Mouse (Mus musculus) naive thymus-derived CD4-positive, alpha-beta T cell, adult 2 months (primary cell): Measurements from ENCODE around the gene Prkca.

Source experiments
- DNase-seq: peaks from one replicate; pipeline ENCODE4 v3.0.0-alpha.2; 2011; ENCODE audit warnings: low read depth

The Prkca gene

DNA sequence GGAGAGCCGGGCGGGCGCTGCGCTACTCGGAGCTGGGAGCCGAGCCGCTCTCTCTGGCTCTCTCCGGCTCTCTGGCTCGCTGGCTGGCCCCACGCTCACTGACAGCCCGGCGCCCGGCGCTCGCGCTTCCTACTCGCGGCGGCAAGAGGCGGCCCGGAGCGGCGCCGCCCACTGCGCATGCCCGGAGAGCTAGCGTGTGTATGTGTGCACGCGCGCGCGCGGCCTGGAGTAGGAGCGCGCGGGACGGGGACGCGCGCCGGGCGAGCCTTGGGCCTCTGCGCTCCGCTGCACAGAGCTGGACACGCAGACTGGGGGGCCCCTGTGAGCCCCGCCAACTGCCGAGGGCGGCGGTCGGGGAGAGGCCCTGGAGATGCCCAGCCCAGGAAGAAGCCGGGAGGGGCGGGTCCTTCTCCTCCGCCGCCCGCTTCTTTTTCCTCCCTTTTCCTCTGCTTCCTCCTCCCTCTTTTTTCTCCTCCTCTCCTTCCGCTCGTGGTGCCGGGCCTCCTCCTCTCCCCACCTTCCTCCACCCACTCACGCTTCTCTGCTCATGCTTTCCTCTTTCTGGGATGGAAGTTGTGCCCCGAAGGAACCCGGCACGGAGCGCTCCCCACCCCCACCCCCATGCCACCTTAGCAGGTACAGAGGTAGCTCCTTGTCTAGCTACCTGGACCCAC, at the start of gene Prkca:
Gene Prkca (minus strand): TSS at position 140 of the 674 bp plus-strand sequence.
- peak; percentile 95 for DNase-seq

DNA sequence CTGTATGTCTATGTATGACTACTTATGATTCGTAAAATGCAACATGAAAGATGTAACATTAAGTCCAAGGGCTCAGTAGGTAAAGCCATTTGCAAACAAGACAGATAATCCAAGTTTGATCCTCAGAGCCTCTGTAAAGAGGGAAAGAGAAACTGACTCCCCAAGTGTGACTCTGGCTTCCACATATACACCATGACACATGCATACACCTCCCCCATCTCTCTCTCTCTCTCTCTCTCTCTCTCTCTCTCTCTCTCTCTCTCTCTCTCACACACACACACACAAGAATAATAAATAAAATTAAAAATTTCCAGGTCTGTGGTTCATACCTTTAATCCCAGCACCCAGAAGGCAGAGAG, 41.9 kb upstream of the Prkca start:
- no peak for DNase-seq

DNA sequence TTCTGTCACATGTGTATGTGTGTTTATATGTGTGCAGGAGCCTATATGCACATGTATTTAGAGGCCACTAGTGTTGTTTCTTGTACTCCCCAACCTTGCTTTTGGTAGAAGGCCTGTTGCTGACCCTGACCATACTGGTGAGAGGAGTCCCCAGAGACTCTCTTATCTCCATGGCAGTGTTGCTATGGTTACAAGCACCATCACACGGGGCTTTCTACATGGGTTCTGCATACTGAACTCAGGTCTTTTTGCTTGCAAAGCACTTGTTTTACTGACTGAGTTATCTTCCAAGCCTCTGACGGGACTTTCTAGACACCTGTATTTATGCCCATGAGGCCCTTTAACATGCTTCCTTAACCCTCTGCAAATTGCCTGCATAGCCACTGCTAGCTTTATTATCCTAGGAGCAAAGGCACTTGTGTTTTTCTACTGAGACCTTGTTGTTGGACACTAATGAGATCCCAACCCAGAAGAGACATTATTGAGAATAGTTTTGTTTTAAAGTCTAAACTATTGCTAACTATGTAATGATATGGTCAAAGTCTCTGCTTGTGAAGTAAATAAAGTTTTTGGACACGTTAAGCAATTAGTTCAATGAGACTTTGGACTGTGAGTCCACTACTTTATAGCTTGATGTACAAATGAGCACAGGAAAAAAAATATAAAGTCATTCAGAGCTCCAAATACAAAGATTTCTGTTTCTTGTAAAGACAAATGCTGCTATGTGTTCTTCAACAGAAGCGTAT, 41.4 kb upstream of the Prkca start:
- DNase-seq, result no peak

DNA sequence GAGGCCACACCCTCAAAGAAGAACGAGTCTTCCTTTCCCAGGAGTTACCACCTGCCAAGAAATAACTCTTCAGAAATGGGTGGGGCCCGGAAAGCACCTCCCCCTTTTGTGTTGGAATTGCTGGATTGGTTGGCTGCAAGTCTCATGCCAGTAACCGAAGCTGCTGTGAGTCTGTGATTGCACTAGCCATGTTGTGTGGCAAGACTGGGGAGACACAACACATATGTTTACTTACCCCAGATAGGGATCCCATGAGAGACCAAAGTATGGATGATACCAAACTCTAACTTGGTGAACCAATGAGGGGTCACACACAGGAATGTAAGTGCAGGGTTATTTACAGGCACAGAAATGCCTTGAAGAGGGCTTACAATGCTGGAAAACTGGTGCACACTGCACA, 38.9 kb upstream of the Prkca start:
- no peak for DNase-seq

DNA sequence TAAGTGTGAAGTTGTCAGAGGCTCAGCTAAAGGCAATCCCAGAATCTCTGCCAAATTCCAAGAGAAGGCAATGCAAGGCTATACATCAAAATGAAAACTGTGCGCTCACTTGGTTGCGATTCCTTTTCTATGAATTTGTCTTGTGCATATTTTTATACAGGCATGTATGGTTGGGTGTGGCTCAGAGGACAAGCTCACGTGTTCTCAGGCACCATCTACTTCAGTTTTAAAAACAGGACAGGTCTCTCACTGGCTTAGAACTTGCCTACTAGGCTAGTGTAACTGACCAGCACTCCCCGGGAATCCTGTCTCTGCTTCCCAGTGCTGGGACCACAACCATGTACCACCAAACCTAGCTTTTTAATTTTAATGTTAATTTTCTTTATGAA, 34.6 kb upstream of the Prkca start:
- no peak for DNase-seq

DNA sequence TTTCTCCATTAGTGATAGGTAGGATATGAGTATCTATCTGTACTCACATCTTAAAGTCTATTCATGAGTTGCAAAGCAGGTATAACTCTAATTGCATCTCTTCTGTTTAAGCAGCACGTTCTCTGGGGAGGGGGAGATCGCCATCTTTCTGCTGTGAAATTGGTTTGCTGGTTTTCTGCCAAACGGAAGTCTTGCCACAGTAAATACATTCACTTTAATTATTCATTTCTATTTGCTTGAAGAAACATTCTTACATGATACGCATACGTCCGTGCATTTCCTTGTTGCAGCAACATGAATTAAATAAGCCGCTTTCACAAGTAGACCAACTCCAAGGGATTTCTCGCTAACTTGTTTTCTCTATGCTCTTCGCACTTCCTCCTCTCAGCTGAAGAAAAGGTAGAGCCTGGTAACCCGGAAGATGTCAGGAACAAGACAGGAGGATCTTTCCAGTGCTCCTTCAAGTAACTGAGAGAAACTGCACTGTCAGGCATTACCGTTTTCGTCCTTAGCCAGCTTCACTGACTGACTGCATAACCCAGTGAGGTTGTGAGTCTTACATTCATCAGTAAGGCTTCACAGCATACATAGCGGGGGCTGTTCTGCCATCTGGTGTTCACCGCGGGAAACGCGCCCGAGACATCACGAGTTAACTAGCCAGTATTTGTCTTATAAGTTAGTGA, 34.1 kb upstream of the Prkca start:
- peak; percentile 89 for DNase-seq

DNA sequence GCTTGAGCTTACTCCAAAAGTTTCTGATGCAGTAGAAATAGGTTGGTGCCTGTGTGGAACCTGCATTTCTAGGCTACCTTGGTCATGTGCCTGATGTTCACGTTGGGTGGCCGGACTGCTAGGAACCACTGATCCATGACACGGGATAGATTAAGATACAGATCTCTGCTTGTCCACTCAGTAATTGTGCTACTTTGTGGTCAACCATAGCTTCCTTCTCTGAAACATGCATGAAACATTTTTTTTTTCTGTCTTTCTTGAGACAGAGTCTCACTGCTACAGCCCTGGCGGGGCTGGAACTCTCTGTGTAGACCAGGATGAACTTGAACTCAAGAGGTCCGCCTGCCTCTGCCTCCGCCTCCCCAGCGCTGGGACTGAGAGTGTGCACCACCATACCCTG, 33.1 kb upstream of the Prkca start:
- DNase-seq, result peak; percentile 7

DNA sequence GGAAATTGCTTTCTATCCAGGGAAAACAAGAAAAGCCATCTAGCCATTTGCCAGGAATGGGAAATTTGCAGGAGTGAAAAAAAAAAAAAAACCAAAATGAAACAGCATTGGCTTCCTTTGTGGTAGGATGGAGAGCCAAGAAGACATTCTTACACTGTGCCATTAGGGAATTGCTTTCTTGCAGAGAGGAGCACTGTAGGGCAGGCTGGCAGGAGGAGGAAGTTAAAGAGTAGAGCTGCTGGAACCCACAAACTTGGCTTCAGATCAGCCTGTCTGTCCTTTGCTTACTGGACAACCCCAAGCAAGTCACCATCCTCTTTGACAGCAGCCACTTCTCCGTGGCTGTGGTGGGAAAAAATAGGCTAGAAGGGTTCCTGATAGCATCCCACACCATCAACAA, 23.3 kb upstream of the Prkca start:
- no peak for DNase-seq

DNA sequence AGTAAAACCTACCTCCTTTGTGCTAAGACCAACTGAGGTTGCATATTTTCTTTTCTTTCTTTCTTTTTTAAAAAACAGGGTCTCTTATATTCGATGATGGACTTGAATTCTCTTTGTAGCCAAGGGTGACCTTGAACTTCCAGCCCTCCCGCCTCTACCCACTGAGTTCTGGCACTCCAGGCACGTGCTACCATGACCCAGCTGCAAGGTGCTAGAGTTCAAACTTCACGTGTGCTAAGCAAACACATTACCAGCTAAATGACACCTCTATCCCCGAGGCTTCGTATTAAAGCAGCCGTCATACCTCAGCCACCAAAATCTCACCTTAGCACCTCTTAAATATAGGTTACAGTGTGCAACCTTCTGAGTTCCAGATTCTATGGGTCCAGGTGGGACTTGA, 21.9 kb upstream of the Prkca start:
- no peak for DNase-seq

DNA sequence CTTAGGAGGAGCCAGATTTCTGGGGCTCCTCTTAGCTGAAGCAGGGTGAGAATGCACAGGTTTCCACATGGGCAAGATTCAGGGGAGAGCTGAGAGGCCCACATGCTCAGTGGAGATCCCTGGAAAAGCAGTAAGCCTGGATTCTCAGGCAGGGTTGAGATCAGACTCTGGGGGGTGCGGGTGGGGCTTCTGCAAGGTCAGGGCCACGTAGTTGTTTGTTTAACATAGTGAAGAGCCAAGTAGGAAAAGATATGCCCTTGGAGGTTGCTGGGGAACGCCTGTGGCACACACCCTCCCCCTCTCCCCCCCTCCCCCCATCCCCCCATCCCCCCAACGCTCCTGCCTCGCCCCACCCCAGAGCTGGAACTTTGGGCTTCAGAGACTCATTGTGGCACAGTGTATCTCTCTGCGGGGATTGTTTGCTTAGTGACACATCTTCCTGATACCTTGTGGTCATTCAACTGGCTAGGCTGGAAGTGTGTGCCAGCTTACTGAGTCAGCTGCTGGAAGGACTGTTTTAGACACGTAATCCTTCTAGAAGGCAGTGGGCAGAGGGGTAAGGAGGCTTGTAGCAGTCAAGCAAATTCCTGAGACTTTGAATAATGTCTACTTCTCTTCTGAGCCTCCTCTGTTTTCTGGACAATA, 21.3 kb upstream of the Prkca start:
- no peak for DNase-seq

DNA sequence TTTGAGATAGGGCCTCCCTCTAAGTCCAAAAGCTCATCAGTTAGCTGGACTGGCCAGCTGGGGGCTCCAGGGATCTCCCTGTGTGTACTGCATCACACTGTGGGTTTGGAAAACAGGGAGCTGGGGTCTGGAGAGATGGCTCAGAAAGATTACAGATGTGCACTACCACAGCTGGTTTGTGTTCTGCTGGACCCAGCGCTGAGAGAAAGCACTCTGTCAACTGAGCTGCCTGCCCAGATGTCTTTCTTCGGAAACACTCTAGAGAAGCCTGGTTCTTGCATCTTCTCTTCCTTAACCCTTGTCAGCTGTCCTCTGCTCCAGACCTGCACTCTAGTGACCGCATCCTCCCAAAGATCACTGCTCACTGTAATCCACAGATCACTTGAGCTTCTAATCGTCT, 20.3 kb upstream of the Prkca start:
- no peak for DNase-seq

DNA sequence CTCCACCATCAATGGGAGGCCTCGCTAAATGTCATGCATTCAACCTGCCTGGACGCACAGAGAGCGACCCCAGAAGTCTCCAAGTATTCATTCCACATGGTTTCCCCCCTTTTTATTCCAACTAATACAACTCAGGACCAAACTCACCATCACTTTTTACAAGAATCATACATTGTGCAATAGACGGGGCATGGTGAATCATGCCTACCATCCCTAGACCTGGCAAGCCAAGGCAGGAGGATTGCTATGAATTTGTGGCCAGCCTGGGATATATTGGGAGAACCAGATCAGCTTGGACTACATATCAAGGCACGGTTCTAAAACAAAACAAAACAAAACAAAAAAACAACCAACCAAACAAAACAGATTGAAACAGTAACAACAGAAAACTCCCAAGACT, 19.2 kb upstream of the Prkca start:
- no peak for DNase-seq

DNA sequence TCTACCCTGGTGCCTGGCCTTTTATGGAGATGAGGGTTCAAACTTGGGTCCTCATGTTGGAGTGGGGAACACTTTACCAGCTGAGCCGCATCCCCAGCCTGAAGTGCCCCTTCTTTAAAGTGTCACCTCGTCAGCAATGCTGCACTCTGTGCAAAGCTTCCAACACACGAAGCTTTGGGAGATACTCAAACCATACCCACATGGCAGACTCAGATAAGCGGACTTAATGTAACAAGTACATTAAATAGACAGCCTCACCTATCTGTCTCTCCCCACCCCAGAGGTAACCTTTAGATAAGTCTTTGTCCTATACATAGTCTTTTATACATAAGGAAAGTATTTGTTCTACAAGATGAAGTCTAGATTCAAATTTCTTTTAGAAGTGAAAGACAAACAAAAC, 17.3 kb upstream of the Prkca start:
- DNase-seq, result no peak

DNA sequence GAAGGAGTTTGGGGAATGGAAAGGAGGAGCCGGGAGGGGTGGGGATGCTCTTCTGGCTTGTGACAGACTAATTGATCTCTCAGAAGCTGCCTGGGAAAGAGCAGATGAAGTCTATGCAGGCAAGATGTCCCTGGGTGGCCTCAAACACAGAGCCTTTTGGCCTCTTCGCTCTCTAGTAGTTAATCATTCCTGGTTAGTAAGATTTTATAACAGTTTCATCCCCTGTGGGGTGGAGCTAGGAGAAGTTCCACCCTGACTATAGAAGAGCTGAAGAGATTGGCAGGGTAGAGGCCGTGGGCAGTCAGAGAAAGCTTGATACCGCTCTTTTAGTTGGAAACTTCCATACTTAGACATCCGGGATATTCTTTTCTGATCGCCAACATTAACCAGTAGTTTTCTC, 15.2 kb upstream of the Prkca start:
- no peak for DNase-seq

DNA sequence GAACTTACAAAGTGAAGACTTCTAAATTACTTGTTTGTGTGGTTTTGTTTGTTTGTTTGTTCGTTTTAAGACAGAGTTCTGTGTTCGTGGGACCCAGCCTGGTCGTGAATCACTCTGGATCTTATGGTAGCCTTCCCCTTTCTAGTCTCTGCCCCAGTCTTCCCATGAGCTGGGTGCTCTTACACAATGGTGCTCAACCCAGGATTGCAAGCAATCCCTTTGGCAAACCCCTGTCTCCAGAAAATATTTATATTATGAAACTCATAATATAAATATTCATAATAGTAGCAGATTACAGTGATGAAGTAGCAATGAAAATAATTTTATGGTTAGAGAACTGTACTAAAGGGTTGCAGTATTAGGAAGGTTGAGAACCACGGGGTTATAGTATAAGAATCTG, 12.3 kb upstream of the Prkca start:
- no peak for DNase-seq

DNA sequence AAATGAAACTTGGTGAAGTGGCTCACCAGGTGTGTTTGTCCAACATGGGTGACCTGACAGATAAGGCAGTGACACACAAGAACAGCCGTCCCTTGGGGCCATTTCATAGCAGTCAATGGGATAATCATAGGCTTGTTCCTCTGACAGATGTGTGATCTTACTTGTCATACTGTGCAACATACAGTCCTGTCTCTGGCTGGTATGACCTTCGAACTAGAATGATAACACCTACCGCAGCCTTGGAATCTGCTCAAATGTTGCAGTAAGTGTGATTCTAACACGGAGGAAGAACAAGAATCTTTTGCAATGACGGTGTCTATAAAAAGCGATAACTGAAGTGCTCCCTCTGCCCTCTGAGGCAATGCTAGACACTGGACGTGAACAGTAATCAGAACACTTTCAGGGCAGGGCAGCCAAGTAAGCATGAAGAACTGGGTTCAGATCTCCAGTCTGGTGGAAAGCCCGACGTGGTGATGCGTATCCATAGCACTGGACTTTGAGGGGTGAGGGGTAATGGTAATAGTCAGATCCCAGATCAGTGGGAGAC, 9.2 kb upstream of the Prkca start:
- no peak for DNase-seq

DNA sequence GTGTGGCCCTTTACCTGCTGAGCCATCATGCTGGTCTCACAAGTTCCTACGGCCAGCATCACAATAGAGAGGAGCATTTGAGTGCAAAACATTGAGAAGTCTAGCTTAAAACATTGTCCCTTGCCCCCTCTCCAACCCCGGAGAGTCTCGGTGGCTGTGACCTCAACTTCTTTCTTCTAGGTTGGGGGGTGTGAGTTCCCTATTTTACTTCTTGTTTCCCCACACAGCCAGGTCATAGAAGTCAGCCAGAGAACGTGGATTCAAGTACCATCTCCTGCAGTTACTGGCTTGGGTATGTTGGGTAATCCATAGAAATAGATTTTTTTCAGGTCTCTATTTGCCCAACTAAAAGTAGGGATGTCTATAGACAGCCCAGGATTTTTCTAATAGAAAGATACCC, 7.1 kb upstream of the Prkca start:
- no peak for DNase-seq

DNA sequence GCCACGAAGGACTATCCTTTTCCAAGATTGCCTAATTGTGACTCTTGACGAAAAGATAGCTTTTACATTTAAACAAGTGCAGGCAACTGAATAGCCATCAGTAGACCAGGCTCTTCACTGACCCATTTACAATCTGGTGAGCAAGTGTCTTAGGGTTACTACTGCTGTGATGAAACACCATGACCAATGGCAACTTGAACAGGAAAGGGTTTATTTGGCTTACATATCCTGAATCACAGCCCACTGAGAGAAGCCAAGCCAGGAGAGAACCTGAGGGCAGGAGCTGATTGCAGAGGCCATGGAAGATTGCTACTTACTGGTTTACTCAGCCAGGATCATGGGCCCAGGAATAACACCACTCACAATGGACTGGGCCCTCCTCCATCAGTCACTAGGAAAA, 1.6 kb upstream of the Prkca start:
- DNase-seq, result no peak

DNA sequence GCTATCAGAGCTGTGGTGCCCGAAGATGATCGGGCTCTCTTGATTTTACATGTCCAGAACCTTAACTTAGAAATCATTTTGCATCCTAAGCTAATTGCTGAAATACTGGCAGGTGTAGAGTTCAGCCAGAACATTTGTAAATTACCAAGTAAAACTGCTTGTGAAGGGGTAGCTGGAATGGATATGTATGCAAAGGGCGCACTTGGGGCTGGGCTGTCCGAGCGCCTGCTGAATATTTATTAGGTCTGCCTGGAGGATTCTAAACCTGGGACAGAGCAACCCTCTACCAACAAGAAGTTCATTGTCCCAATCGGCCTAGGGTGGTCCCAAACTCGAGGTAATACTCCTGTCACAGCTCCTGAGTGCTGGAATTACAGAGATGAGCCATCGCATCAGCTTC, 1.0 kb upstream of the Prkca start:
- DNase-seq, result no peak

DNA sequence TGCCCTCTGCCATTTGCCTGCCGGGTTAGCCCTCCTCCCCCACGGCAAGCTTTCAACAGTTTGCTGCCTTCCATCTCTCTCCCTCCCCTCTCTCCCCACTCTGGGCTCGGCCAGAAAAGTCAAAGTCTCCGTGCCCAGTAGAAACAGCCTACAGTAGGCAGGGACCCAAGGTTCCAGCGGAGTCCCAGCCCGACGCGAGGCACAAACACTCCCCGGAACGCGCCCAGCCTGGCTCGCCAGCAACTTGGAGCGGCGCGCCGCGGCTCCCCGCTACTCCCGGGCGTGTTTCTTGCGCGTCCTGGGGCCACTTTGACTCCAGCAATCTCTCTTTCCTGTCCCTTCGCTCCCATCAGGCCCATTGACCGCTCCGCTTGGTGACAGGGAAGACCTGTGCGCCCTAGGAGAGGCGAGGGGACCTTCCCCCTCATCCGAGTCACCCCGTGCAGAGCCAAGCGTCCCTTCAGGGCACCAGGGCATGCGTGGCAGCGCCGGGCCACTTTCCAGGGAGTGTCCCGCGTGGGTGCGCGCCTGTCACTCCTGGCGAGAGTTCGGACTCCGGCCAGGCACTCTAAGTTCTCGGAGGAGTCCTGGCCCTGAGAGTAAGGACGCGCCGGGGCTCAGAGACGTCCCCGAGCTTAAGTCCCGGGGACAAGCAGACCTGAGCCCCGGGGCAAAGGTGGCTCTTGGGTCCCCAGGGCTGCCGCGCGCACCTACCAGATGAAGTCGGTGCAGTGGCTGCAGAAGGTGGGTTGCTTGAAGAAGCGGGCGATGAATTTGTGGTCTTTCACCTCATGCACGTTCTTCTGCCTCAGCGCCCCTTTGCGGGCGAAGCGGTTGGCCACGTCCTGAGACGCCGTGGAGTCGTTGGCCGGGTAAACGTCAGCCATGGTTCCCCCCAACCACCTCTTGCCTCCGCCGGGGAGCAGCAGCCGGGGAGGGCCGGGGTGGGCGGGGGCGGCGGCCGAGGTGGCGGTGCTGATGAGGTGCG, 653 bp downstream of the Prkca start, which contains the start of gene Apoh:
Gene Apoh (plus strand): TSS at position 574 of the 988 bp plus-strand sequence.
- no peak for DNase-seq

DNA sequence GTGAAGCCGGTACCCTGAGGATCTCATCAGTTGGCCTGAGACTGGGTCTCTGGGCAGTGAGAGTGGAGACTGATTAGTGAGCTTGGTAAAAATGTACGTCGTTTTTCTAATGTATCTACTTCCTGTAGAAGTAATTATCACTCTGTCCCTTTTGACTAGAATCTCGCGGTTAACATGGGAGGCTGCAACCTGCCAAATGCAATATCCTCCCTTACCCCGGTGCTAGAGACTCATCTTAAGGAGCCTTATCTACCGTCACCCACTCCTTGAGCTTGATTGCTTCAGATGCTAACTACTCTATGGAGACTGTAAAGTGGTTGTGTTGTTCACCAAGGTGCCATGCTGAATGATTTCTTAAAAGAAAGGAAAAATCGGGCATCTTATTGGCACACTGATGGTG, 1.9 kb downstream of the Prkca start:
- DNase-seq, result peak; percentile 49
